ENCODE assay signal across 8 mouse cellular contexts in genomic region chr4:121052454-121053323, GRCm38 (mm10). TPM values are rescaled to one million over a fixed set of nuclear protein-coding genes. Genes with fewer than 3 reads are reported as not detected.
DNase-seq lines count a peak whose midpoint lies in the region; ATAC-seq and TF ChIP-seq lines count a peak whose summit lies in the region.
"Had no signal": no experiment of that assay in that cellular context is flagged by ENCODE, and none has a peak within 500 bp of the region (broad histone marks: within the 10 kb centered on the region; RNA-seq: fewer than 3 reads in every experiment).

No protein-coding gene starts in this region.

- H3K27ac ChIP-seq in lung, embryonic 14.5 days (ENCODE audit: low read depth) = no peak overlapping the region
- no peak overlapping the region for H3K27ac ChIP-seq in hindbrain, embryonic 14.5 days

- DNase-seq in lung, embryonic 14.5 days = no peak
- no peak for DNase-seq in lung, postnatal 4 days
- DNase-seq in cerebellum, postnatal 36 days = peak; percentile 49 to 57
- no peak for DNase-seq in hindbrain, embryonic 14.5 days (ENCODE audit: low spot score)
- DNase-seq in right cerebral cortex, postnatal 25 days = peak; percentile 38
- no peak for DNase-seq in urinary bladder, postnatal 25 days (ENCODE audit: low spot score)

- TF ChIP-seq CTCF in lung, embryonic 14.5 days (IDR thresholded peaks at IDR 0.05; ENCODE audit: low read depth) = no peak

- H3K27me3 ChIP-seq in lung, embryonic 14.5 days (ENCODE audit: insufficient read depth, low read length) = 0 out of 2 replicates have a peak, but pooled peaks cover 4% of the 10 kb centered on the region
- H3K27me3 ChIP-seq in hindbrain, embryonic 14.5 days (ENCODE audit: control insufficient read depth, insufficient read depth, low read length) = 0 out of 2 replicates have a peak, but pooled peaks cover 3% of the 10 kb centered on the region

- WGBS in lung, embryonic 14.5 days = 11% methylated on average over 35 of the region's 35 CpGs
- WGBS in hindbrain, embryonic 14.5 days = 9% methylated on average over 34 of the region's 35 CpGs

- peak overlapping the region; percentile 45 for H3K4me2 ChIP-seq in lung, embryonic 14.5 days
- peak overlapping the region; percentile 46 for H3K4me2 ChIP-seq in hindbrain, embryonic 14.5 days (replicated peaks)

- H3K9me3 ChIP-seq in lung, embryonic 14.5 days (ENCODE audit: low read depth, low read length) = no peaks in the 10 kb centered on the region
- H3K9me3 ChIP-seq in hindbrain, embryonic 14.5 days (ENCODE audit: control insufficient read depth, low read length) = no peaks in the 10 kb centered on the region

- no peaks in the 10 kb centered on the region for H3K4me1 ChIP-seq in lung, embryonic 14.5 days (ENCODE audit: insufficient read depth)
- peaks cover 10% of the 10 kb centered on the region; the same call in 1 of the 2 replicates for H3K4me1 ChIP-seq in hindbrain, embryonic 14.5 days (replicated peaks; ENCODE audit: control insufficient read depth, insufficient read depth, low read length)

- H3K9ac ChIP-seq in lung, embryonic 14.5 days = no peak overlapping the region
- H3K9ac ChIP-seq in hindbrain, embryonic 14.5 days = peak overlapping the region; percentile 25; the same call in 1 of the 2 replicates

- peak overlapping the region; percentile 17; the same call in 1 of the 2 replicates for H3K4me3 ChIP-seq in lung, embryonic 14.5 days (ENCODE audit: low read depth, low read length)
- peak overlapping the region; percentile 27 for H3K4me3 ChIP-seq in hindbrain, embryonic 14.5 days (replicated peaks; ENCODE audit: low read length)

- H3K36me3 ChIP-seq in lung, embryonic 14.5 days (ENCODE audit: insufficient read depth) = no peaks in the 10 kb centered on the region
- H3K36me3 ChIP-seq in hindbrain, embryonic 14.5 days (replicated peaks; ENCODE audit: control insufficient read depth, insufficient read depth) = peaks cover 4% of the 10 kb centered on the region; the same call in 1 of the 2 replicates

- ATAC-seq in lung, embryonic 14.5 days (ENCODE audit: insufficient read depth) = 0 out of 2 replicates have a peak, but pooled peaks have one; percentile 32
- ATAC-seq in hindbrain, embryonic 14.5 days (ENCODE audit: low FRiP score) = peak; percentile 67
- no peak for ATAC-seq in erythroblast, adult 5-6 weeks (replicated peaks; ENCODE audit: low FRiP score, poor library complexity, severe bottlenecking)

RNA-seq across cellular contexts. Expression of gene Col9a2, which starts 13.5 kb away (rescaled TPM):
- polyA plus RNA-seq in lung, embryonic 14.5 days (2014; fragmentation: Nextera tagmentation; extraction: Ambion mirVana) = 8.2 and 9.3 TPM in 2 replicates
- polyA plus RNA-seq in hindbrain, embryonic 14.5 days (2014; fragmentation: Nextera tagmentation; extraction: Ambion mirVana) = 17.0 and 17.1 TPM in 2 replicates
- total RNA-seq in erythroblast, adult 5-6 weeks (2015; ENCODE audit: low replicate concordance) = not detected in 2 replicates
- total RNA-seq in erythroblast, adult 5-6 weeks (2017; ENCODE audit: low replicate concordance) = not detected in 2 replicates
- total RNA-seq: hematopoietic stem cell, adult 5-6 weeks had no signal

RNA-seq across cellular contexts. Expression of gene Smap2, which starts 35.6 kb away (rescaled TPM):
- 19.2 and 19.7 TPM in 2 replicates for polyA plus RNA-seq in lung, embryonic 14.5 days (2014; fragmentation: Nextera tagmentation; extraction: Ambion mirVana)
- 57.3 and 61.4 TPM in 2 replicates for polyA plus RNA-seq in hindbrain, embryonic 14.5 days (2014; fragmentation: Nextera tagmentation; extraction: Ambion mirVana)
- 29.4 and 36.4 TPM in 2 replicates for total RNA-seq in erythroblast, adult 5-6 weeks (2015; ENCODE audit: low replicate concordance)
- total RNA-seq in erythroblast, adult 5-6 weeks (2017; ENCODE audit: low replicate concordance) = 25.5 and 27.3 TPM in 2 replicates

RNA-seq across cellular contexts. Expression of gene Zmpste24, which starts 45.4 kb away (rescaled TPM):
- polyA plus RNA-seq in lung, embryonic 14.5 days (2014; fragmentation: Nextera tagmentation; extraction: Ambion mirVana) = 27.1 and 29.2 TPM in 2 replicates
- polyA plus RNA-seq in hindbrain, embryonic 14.5 days (2014; fragmentation: Nextera tagmentation; extraction: Ambion mirVana) = 22.1 and 25.1 TPM in 2 replicates
- 37.3 and 38.0 TPM in 2 replicates for total RNA-seq in erythroblast, adult 5-6 weeks (2015; ENCODE audit: low replicate concordance)
- 19.0 and 27.3 TPM in 2 replicates for total RNA-seq in erythroblast, adult 5-6 weeks (2017; ENCODE audit: low replicate concordance)

RNA-seq across cellular contexts. Expression of gene Tmco2, which starts 56.3 kb away (rescaled TPM):
- not detected in 2 replicates for polyA plus RNA-seq in lung, embryonic 14.5 days (2014; fragmentation: Nextera tagmentation; extraction: Ambion mirVana)
- not detected in 2 replicates for polyA plus RNA-seq in hindbrain, embryonic 14.5 days (2014; fragmentation: Nextera tagmentation; extraction: Ambion mirVana)
- total RNA-seq in erythroblast, adult 5-6 weeks (2015; ENCODE audit: low replicate concordance) = not detected in 2 replicates
- total RNA-seq in erythroblast, adult 5-6 weeks (2017; ENCODE audit: low replicate concordance) = not detected in 2 replicates
- total RNA-seq: hematopoietic stem cell, adult 5-6 weeks had no signal

Comparison
In these comparisons a context has a peak if more than half of its experiments do, and no peak if none do; other contexts are left out.
1. DNase-seq: peak in cerebellum, postnatal 36 days (2 of 2) and right cerebral cortex, postnatal 25 days (single experiment); none in lung, embryonic 14.5 days (single experiment), lung, postnatal 4 days (0 of 2), hindbrain, embryonic 14.5 days (single experiment) and urinary bladder, postnatal 25 days (single experiment).